Mouse (Mus musculus) midbrain, postnatal 0 days (tissue): ENCODE measurements around the gene Ccdc148. TPM values are rescaled to one million over a fixed set of nuclear protein-coding genes. Genes with fewer than 3 reads are reported as not detected.

Source experiments
- ATAC-seq: fragments of 200-750 bp; cut with Nextera tagmentation; 2 replicates; pipeline ENCODE4 v1.8.0; 2017; ENCODE audit warnings: moderate number of reproducible peaks, mild to moderate bottlenecking, moderate TSS enrichment, moderate library complexity; ENCODE audit not compliant: low FRiP score
- DNase-seq: peaks from one replicate; pipeline ENCODE4 v3.0.0-alpha.2; 2015; ENCODE audit warnings: low spot score
- H3K27ac ChIP-seq: fragments of 300-500 bp; sonication (generic); 2 replicates; pipeline ENCODE4 v1.5.1; 2014; ENCODE audit warnings: low read depth, mild to moderate bottlenecking, low read length, mixed read lengths
- H3K27me3 ChIP-seq: fragments of 300-500 bp; sonication (generic); 2 replicates; pipeline ENCODE4 v1.6.1; 2014; ENCODE audit warnings: low read length, control low read depth, mixed read lengths; ENCODE audit not compliant: insufficient read depth
- H3K36me3 ChIP-seq: fragments of 300-500 bp; sonication (generic); 2 replicates; pipeline ENCODE4 v1.6.1; 2014; ENCODE audit warnings: low read length, control low read depth, mixed read lengths; ENCODE audit not compliant: insufficient read depth
- H3K4me1 ChIP-seq: fragments of 300-500 bp; sonication (generic); 2 replicates; pipeline ENCODE4 v1.6.1; 2014; ENCODE audit warnings: mild to moderate bottlenecking, control low read depth, antibody characterized with exemption, low read length, mixed read lengths; ENCODE audit not compliant: insufficient read depth
- H3K4me2 ChIP-seq: fragments of 300-500 bp; sonication (generic); 2 replicates; pipeline ENCODE4 v1.6.1; 2014; ENCODE audit warnings: low read depth, mild to moderate bottlenecking, low read length, mixed read lengths; ENCODE audit not compliant: poor library complexity, severe bottlenecking
- H3K4me3 ChIP-seq: fragments of 300-500 bp; sonication (generic); 2 replicates; pipeline ENCODE4 v1.5.1; 2014; ENCODE audit warnings: low read depth, mild to moderate bottlenecking, low read length, moderate library complexity
- H3K9ac ChIP-seq: fragments of 300-500 bp; sonication (generic); replicated peaks from 2 replicates; pipeline ENCODE4 v1.6.1; 2014; ENCODE audit warnings: mild to moderate bottlenecking, low read length, moderate library complexity, mixed read lengths; ENCODE audit not compliant: poor library complexity, severe bottlenecking
- H3K9me3 ChIP-seq: fragments of 300-500 bp; sonication (generic); 2 replicates; pipeline ENCODE4 v1.6.1; 2016; ENCODE audit warnings: low read length, control low read depth
- CTCF ChIP-seq: IDR thresholded peaks from 2 replicates; pipeline ENCODE4 v1.5.1; 2016; ENCODE audit warnings: antibody characterized with exemption, mild to moderate bottlenecking
- WGBS: fragments of 180-500 bp; shearing (Covaris S2); extraction: QIAGEN DNeasy Blood & Tissue Kit; methylation state at CpG from one replicate; pipeline ENCODE4 v1.1.7; 2014; 5-methylcytosine and 5-hydroxymethylcytosine counted together
- polyA plus RNA-seq: library from polyadenylated mRNA; unstranded; fragments of >200 nt; fragmentation: Nextera tagmentation; extraction: Ambion mirVana; gene quantifications from 2 replicates; pipeline ENCODE4 v1.2.1, GENCODE M21; 2015
- total RNA-seq: library from RNA; depleted of rRNA; stranded (reverse); fragments of >200 nt; gene quantifications from 2 replicates; pipeline ENCODE4 v1.2.3, GENCODE M21; 2014; rRNA removed

Ccdc148 gene
- 5.3 and 6.0 TPM in 2 replicates for total RNA-seq
- polyA plus RNA-seq = 6.5 and 7.7 TPM in 2 replicates

DNA sequence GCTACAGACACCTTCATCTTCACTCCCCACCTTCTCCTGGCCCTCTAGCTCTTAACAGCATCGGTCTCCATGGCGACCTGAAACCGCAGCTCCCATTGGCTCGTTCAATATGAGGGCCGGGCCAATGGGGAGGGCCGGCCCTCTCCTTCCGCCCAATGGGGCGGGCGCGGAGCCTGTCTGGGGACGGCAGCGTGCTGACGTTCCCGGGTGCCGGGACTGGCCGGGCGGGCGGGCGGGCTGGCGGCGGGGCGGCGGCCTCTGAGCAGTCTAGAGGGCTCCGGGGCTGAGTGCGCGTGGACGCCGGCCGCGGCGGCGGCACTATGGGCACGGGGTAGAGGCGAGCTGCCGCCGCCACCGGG lies at the start of gene Ccdc148, which contains the start of gene Pkp4:
Ccdc148 (minus strand) TSS at position 79 of the 359 bp plus-strand sequence.
Pkp4 (plus strand) TSS at position 246 of the 359 bp plus-strand sequence.
- peak within 1 kb of the TSS; percentile 92 for H3K4me3 ChIP-seq
- no peaks in the 10 kb centered on the region for H3K9me3 ChIP-seq
- H3K27me3 ChIP-seq = no peaks in the 10 kb centered on the region
- H3K4me2 ChIP-seq = peak within 1 kb of the TSS; percentile 71
- ATAC-seq = peak; percentile 98
- WGBS = 0% methylated on average over 30 of the region's 37 CpGs
- DNase-seq = peak; percentile 98
- TF ChIP-seq CTCF = no peak
- H3K27ac ChIP-seq = peak within 1 kb of the TSS; percentile 80
- peak within 1 kb of the TSS; percentile 77 for H3K9ac ChIP-seq
- no peaks in the 10 kb centered on the region for H3K36me3 ChIP-seq
- H3K4me1 ChIP-seq = peaks cover 9% of the 10 kb centered on the region; the same call in 1 of the 2 replicates

- no peak for DNase-seq
- no peak for ATAC-seq
- Histone ChIP-seq H3K27ac (no peak overlapping the region), H3K9ac (no peak overlapping the region), H3K4me3 (no peak overlapping the region), H3K27me3 (no peaks in the 10 kb centered on the region), H3K4me2 (no peak overlapping the region), H3K9me3 (no peaks in the 10 kb centered on the region), H3K36me3 (no peaks in the 10 kb centered on the region), H3K4me1 (peaks cover 10% of the 10 kb centered on the region)
- WGBS = 78% methylated on average over 9 of the region's 9 CpGs
- no peak for TF ChIP-seq CTCF
Observed at GRCm38 (mm10) chr2:59208276-59208675, 47.8 kb upstream of the Ccdc148 start.

DNA sequence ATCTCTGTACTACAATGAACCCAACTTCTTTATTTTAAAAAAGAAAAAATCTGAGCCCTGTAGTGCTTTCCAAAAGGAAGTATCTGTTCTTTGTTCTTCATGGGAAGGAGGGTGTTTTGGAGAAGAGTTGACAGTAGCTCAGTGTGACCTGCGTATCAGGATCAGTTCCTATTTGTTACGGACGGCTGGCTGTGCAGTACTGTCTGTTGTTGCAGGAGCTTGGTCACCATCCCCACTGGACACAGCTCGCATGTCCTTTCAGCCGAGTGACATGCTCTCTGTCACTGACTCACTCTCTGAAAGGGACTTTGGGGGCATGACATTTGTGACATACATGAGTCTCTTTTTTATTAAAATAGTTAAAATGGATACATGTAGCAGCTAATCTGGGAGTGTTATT lies 47.2 kb upstream of the Ccdc148 start:
- Histone ChIP-seq H3K27me3 (no peaks in the 10 kb centered on the region), H3K27ac (no peak overlapping the region), H3K4me2 (no peak overlapping the region), H3K36me3 (no peaks in the 10 kb centered on the region), H3K4me3 (no peak overlapping the region), H3K4me1 (peaks cover 14% of the 10 kb centered on the region), H3K9ac (no peak overlapping the region), H3K9me3 (no peaks in the 10 kb centered on the region)
- TF ChIP-seq CTCF = no peak
- DNase-seq (peak; percentile 34), ATAC-seq (no peak; the same call in 1 of the 2 replicates)
- WGBS = 33% methylated on average over 5 of the region's 5 CpGs

DNA sequence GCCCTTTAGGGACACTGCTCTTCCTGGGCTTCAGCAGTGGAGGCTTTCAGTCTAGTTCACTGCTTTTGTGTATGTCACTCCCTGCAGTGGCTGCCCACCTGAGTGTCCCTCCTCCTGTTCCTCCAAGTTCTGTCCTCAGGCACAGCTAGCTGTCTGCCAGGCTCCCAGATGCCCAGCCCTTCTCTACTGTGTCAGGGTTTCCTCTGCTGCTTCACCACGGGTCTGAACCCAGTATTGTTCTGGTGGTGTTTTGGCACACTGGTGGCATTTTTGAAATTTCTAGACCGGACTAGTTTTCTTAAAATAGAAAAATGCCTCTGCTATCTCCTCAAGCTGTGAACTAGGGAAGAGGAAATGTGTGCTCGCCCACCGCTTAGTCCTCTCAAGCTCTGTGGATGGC lies 46.8 kb upstream of the Ccdc148 start:
- 41% methylated on average over 4 of the region's 4 CpGs for WGBS
- Histone ChIP-seq H3K36me3 (no peaks in the 10 kb centered on the region), H3K9me3 (no peaks in the 10 kb centered on the region), H3K27me3 (no peaks in the 10 kb centered on the region), H3K4me3 (no peak overlapping the region), H3K27ac (0 out of 2 replicates have a peak overlapping the region, but pooled peaks have one; percentile 12), H3K4me1 (peaks cover 14% of the 10 kb centered on the region), H3K9ac (no peak overlapping the region; the same call in 1 of the 2 replicates), H3K4me2 (no peak overlapping the region)
- no peak for TF ChIP-seq CTCF
- ATAC-seq = no peak
- DNase-seq = no peak

DNA sequence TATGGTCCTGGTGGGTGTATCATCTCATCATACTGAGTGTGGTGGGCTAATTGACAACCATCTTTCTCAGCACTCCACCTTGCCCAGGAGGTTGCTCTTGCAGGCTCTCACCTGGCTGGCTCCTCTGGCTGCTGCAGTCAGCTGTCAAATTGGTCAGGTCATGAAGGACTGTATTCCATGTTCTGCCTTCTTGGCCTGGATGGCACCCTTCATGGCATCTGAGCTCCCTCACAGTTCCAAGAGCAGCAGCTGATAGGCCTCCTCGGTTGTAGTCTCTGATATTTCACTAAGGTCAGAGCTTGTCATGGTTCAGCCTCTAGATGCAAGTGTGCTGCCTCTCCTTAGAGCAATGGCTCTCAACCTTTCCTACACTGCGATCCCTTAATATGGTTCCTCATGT lies 45.7 kb upstream of the Ccdc148 start:
- H3K27ac ChIP-seq = no peak overlapping the region
- H3K9ac ChIP-seq = no peak overlapping the region
- no peak overlapping the region for H3K4me3 ChIP-seq
- H3K4me1 ChIP-seq = peaks cover 14% of the 10 kb centered on the region
- no peak overlapping the region for H3K4me2 ChIP-seq
- ATAC-seq = no peak
- no peak for DNase-seq
- 98% methylated on average over 2 of the region's 2 CpGs for WGBS
- no peaks in the 10 kb centered on the region for H3K27me3 ChIP-seq
- H3K9me3 ChIP-seq = no peaks in the 10 kb centered on the region
- no peaks in the 10 kb centered on the region for H3K36me3 ChIP-seq
- no peak for TF ChIP-seq CTCF

DNA sequence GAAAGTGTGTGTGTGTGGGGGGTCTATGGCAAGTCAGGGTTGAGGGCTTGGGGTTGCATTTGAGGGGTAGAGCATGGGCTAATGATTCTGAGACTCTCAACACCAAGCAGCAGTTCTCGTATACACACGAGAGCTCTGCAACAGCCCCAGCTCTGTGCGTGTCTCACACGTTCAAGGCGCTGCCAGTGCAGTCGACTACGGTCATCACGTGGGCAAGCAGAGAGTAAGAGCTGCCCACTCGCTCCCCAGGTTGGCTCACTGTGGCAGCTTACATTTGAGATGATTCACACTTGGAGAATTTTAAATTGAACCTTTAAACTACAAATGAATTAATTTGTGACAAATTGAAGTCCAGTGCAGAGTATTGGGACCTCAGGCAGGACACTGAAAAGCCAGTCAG lies 44.6 kb upstream of the Ccdc148 start:
- Histone ChIP-seq H3K36me3 (no peaks in the 10 kb centered on the region), H3K9ac (no peak overlapping the region), H3K4me3 (no peak overlapping the region), H3K9me3 (no peaks in the 10 kb centered on the region), H3K27ac (no peak overlapping the region), H3K27me3 (no peaks in the 10 kb centered on the region), H3K4me2 (no peak overlapping the region), H3K4me1 (peaks cover 14% of the 10 kb centered on the region)
- WGBS = 94% methylated on average over 9 of the region's 9 CpGs
- no peak for TF ChIP-seq CTCF
- DNase-seq (no peak), ATAC-seq (no peak)
